Mouse (Mus musculus) heart, embryonic 15.5 days (tissue): ENCODE results near the gene Zeb2. TPM values are rescaled to one million over a fixed set of nuclear protein-coding genes. Genes with fewer than 3 reads are reported as not detected.
A peak's percentile ranks its signal among the peaks of the same experiment; 100 is the strongest.

Source experiments
- ATAC-seq: fragments of 200-750 bp; cut with Nextera tagmentation; replicated peaks from 2 replicates; pipeline ENCODE4 v1.8.0; 2017; ENCODE audit warnings: low read depth, moderate TSS enrichment; ENCODE audit not compliant: insufficient number of reproducible peaks, insufficient read depth, low FRiP score
- H3K27ac ChIP-seq: fragments of 300-500 bp; sonication (generic); 2 replicates; pipeline ENCODE4 v1.5.1; 2015; ENCODE audit warnings: mild to moderate bottlenecking, inconsistent platforms
- H3K27me3 ChIP-seq: fragments of 300-500 bp; sonication (generic); 2 replicates; pipeline ENCODE4 v1.6.1; 2015; ENCODE audit warnings: inconsistent platforms
- H3K36me3 ChIP-seq: fragments of 300-500 bp; sonication (generic); 2 replicates; pipeline ENCODE4 v1.6.1; 2015; ENCODE audit warnings: mild to moderate bottlenecking, inconsistent platforms
- H3K4me1 ChIP-seq: fragments of 300-500 bp; sonication (generic); replicated peaks from 2 replicates; pipeline ENCODE4 v1.6.1; 2015; ENCODE audit warnings: inconsistent platforms
- H3K4me2 ChIP-seq: fragments of 300-500 bp; sonication (generic); 2 replicates; pipeline ENCODE4 v1.6.1; 2015; ENCODE audit warnings: inconsistent platforms, mild to moderate bottlenecking, moderate library complexity
- H3K4me3 ChIP-seq: fragments of 300-500 bp; sonication (generic); 2 replicates; pipeline ENCODE4 v1.5.1; 2015; ENCODE audit warnings: mild to moderate bottlenecking, inconsistent platforms
- H3K9ac ChIP-seq: fragments of 300-500 bp; sonication (generic); 2 replicates; pipeline ENCODE4 v1.6.1; 2015; ENCODE audit warnings: mild to moderate bottlenecking, inconsistent platforms
- H3K9me3 ChIP-seq: fragments of 300-500 bp; sonication (generic); replicated peaks from 2 replicates; pipeline ENCODE4 v1.6.1; 2016; ENCODE audit warnings: inconsistent platforms
- WGBS: fragments of 180-500 bp; shearing (Covaris S2); methylation state at CpG from one replicate; pipeline ENCODE4 v1.1.7; 2015; ENCODE audit warnings: mixed read lengths; 5-methylcytosine and 5-hydroxymethylcytosine counted together
- polyA plus RNA-seq: library from polyadenylated mRNA; unstranded; fragments of >200 nt; fragmentation: Nextera tagmentation; extraction: Ambion mirVana; gene quantifications from 2 replicates; pipeline ENCODE4 v1.2.1, GENCODE M21; 2015

Zeb2 gene
- polyA plus RNA-seq, 1 experiment from 2014 or later, result 21.4 TPM

DNA sequence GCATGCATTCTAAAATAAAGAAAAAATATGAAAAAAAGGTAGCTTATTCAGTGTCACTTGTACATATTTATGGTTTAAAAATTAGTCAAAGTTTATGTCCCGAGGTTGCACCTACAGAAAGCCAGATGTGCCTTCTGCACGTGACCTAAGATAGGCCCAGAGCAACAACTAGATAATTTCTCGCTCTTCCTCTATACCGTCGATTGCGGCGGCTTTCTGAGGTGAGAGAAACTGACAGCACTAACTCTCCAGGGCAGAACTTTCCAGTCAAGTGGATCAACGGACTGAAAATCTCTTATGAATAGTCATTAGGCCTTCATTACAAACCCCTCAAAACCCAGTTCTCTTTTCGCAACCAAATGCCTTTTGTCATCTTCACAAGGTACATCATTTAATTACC lies 59.0 kb downstream of the Zeb2 start:
- Histone ChIP-seq H3K27ac (no peak overlapping the region), H3K27me3 (no peaks in the 10 kb centered on the region), H3K36me3 (no peaks in the 10 kb centered on the region), H3K4me1 (peaks cover 62% of the 10 kb centered on the region), H3K9ac (no peak overlapping the region), H3K9me3 (no peaks in the 10 kb centered on the region), H3K4me3 (no peak overlapping the region), H3K4me2 (no peak overlapping the region)
- 69% methylated on average over 9 of the region's 9 CpGs for WGBS
- ATAC-seq, result no peak

- WGBS, result 61% methylated on average over 10 of the region's 10 CpGs
- no peaks in the 10 kb centered on the region for H3K36me3 ChIP-seq
- no peaks in the 10 kb centered on the region for H3K9me3 ChIP-seq
- no peak for ATAC-seq
- H3K9ac ChIP-seq, result no peak overlapping the region
- H3K27me3 ChIP-seq, result no peaks in the 10 kb centered on the region
- H3K4me2 ChIP-seq, result no peak overlapping the region
- no peak overlapping the region for H3K27ac ChIP-seq
- H3K4me3 ChIP-seq, result no peak overlapping the region
- H3K4me1 ChIP-seq, result peaks cover 60% of the 10 kb centered on the region
Measured at GRCm38 (mm10) chr2:45056856-45057562, 60.2 kb downstream of the Zeb2 start.

DNA sequence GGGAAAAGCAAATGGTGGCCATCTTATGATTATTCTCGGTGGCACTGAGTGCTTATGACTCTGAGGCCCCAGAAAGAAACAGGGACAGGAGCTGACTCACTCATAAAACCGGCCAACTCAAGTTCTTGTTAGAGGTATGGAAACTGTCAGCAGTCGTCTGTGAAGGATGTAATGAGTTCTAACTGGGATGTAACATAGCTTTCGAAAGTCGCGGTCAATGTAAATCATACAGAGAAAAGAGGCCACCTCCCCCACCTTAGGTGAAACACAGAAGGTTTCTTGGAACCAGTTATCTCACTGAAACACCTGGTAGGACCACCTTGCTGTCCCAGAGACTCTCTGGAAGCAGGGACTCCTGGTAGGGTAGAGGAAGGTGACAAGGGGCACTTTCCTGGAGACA lies 61.3 kb downstream of the Zeb2 start:
- ATAC-seq, result no peak
- no peaks in the 10 kb centered on the region for H3K36me3 ChIP-seq
- no peak overlapping the region for H3K4me2 ChIP-seq
- peaks cover 52% of the 10 kb centered on the region for H3K4me1 ChIP-seq
- no peaks in the 10 kb centered on the region for H3K9me3 ChIP-seq
- H3K27me3 ChIP-seq, result no peaks in the 10 kb centered on the region
- no peak overlapping the region for H3K4me3 ChIP-seq
- no peak overlapping the region for H3K9ac ChIP-seq
- H3K27ac ChIP-seq, result no peak overlapping the region
- 51% methylated on average over 6 of the region's 6 CpGs for WGBS

GRCm38 (mm10) chr2:45055034-45055615 lies 62.1 kb downstream of the Zeb2 start:
- H3K36me3 ChIP-seq, result no peaks in the 10 kb centered on the region
- no peak overlapping the region for H3K4me3 ChIP-seq
- H3K27ac ChIP-seq, result no peak overlapping the region
- WGBS, result 43% methylated on average over 8 of the region's 8 CpGs
- peaks cover 48% of the 10 kb centered on the region for H3K4me1 ChIP-seq
- no peak for ATAC-seq
- no peaks in the 10 kb centered on the region for H3K9me3 ChIP-seq
- no peak overlapping the region for H3K4me2 ChIP-seq
- H3K27me3 ChIP-seq, result no peaks in the 10 kb centered on the region
- H3K9ac ChIP-seq, result no peak overlapping the region

GRCm38 (mm10) chr2:45054070-45055025 lies 62.8 kb downstream of the Zeb2 start:
- Histone ChIP-seq H3K9ac (no peak overlapping the region), H3K27me3 (no peaks in the 10 kb centered on the region), H3K4me1 (peaks cover 49% of the 10 kb centered on the region), H3K4me3 (no peak overlapping the region), H3K4me2 (no peak overlapping the region), H3K36me3 (no peaks in the 10 kb centered on the region), H3K27ac (peak overlapping the region; percentile 4; the same call in 1 of the 2 replicates), H3K9me3 (no peaks in the 10 kb centered on the region)
- WGBS, result 80% methylated on average over 11 of the region's 11 CpGs
- no peak for ATAC-seq

DNA sequence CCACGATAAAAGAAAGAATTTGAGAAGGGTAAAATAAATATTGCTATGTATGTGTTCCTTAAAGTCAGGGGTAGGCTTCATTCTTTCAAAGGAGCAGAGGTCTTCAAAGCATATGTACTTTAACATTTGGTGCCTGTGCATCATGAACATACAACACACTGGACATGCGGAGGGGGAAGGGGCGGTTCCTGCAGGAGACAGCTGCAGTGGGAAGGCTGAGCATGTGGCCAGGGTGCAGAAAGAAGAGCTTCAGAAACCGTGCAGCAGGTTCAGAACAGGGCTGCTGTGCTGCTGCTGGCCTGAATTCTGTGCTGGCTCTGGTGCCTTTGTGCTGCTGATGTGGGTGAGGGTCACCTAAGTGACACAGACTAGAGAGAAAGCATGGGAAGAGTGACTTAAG lies 64.6 kb downstream of the Zeb2 start:
- Histone ChIP-seq H3K27ac (peak overlapping the region; percentile 1; the same call in 1 of the 2 replicates), H3K4me1 (peaks cover 46% of the 10 kb centered on the region), H3K4me2 (no peak overlapping the region), H3K4me3 (no peak overlapping the region), H3K9me3 (no peaks in the 10 kb centered on the region), H3K27me3 (no peaks in the 10 kb centered on the region), H3K9ac (no peak overlapping the region), H3K36me3 (no peaks in the 10 kb centered on the region)
- no peak for ATAC-seq
- 53% methylated on average over 4 of the region's 4 CpGs for WGBS

DNA sequence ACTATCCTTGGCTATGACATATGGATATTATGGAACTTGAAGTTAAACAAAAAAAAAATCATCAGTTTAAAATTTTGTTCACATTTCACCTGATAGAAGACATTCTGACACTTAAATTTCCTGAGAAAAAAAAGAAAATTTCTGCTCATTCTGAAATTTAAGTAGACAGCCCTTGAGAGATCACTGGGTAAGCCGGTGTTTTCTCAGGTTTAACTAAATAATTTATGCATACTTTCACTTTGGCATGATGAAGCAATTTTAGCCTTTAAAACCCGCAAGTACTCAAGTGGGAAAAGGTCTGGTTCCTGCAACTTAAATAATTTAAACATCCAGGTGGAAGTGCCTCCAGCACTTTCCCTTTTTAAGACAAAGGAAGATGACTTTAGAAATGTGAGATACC lies 65.9 kb downstream of the Zeb2 start:
- Histone ChIP-seq H3K27ac (no peak overlapping the region), H3K36me3 (no peaks in the 10 kb centered on the region), H3K4me1 (peaks cover 46% of the 10 kb centered on the region), H3K27me3 (no peaks in the 10 kb centered on the region), H3K4me2 (no peak overlapping the region), H3K4me3 (no peak overlapping the region), H3K9ac (no peak overlapping the region), H3K9me3 (no peaks in the 10 kb centered on the region)
- no peak for ATAC-seq
- WGBS, result 78% methylated on average over 2 of the region's 2 CpGs

- no peak for ATAC-seq
- Histone ChIP-seq H3K36me3 (no peaks in the 10 kb centered on the region), H3K27ac (no peak overlapping the region), H3K9me3 (no peaks in the 10 kb centered on the region), H3K4me3 (no peak overlapping the region), H3K9ac (no peak overlapping the region), H3K4me1 (peaks cover 45% of the 10 kb centered on the region), H3K4me2 (no peak overlapping the region), H3K27me3 (no peaks in the 10 kb centered on the region)
- 73% methylated on average over 4 of the region's 4 CpGs for WGBS
Measured at GRCm38 (mm10) chr2:45049923-45050322, 67.3 kb downstream of the Zeb2 start.

DNA sequence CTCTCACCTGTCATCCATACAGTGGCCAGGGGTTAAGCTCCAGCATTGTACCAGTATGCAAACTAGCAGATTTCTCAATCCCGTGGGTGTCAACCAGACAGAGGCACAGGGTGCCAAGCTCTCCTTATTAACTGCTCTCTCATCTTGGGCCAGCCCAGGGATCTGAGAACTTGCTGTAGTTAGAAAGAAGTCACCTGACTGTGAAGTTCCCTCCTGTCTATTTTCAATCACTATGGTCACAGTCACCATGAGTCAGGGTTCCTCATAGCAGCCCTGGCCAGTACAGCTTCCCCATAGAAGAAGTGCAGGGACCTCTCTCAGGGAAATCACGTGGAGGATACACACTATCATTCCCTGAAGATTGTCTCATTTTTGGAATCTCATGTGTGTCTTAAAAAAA lies 67.9 kb downstream of the Zeb2 start:
- Histone ChIP-seq H3K4me3 (no peak overlapping the region), H3K36me3 (no peaks in the 10 kb centered on the region), H3K4me2 (no peak overlapping the region), H3K9ac (no peak overlapping the region), H3K27me3 (no peaks in the 10 kb centered on the region), H3K27ac (no peak overlapping the region), H3K4me1 (peaks cover 46% of the 10 kb centered on the region), H3K9me3 (no peaks in the 10 kb centered on the region)
- WGBS, result 49% methylated on average over 2 of the region's 2 CpGs
- ATAC-seq, result 0 out of 2 replicates have a peak, but pooled peaks have one; percentile 55

GRCm38 (mm10) chr2:45040706-45041312 lies 76.4 kb downstream of the Zeb2 start:
- Histone ChIP-seq H3K27me3 (no peaks in the 10 kb centered on the region), H3K4me1 (peaks cover 45% of the 10 kb centered on the region), H3K27ac (peak overlapping the region; percentile 86), H3K4me3 (no peak overlapping the region), H3K36me3 (no peaks in the 10 kb centered on the region), H3K9me3 (no peaks in the 10 kb centered on the region), H3K9ac (no peak overlapping the region), H3K4me2 (peak overlapping the region; percentile 21; the same call in 1 of the 2 replicates)
- no peak for ATAC-seq
- WGBS, result 44% methylated on average over 13 of the region's 13 CpGs

- Histone ChIP-seq H3K4me2 (no peak overlapping the region), H3K9me3 (no peaks in the 10 kb centered on the region), H3K4me3 (no peak overlapping the region), H3K27ac (no peak overlapping the region; the same call in 1 of the 2 replicates), H3K36me3 (no peaks in the 10 kb centered on the region), H3K4me1 (peaks cover 39% of the 10 kb centered on the region), H3K27me3 (no peaks in the 10 kb centered on the region), H3K9ac (no peak overlapping the region)
- no peak for ATAC-seq
Measured at GRCm38 (mm10) chr2:45039503-45039902, 77.7 kb downstream of the Zeb2 start.
